Comparison of ENCODE assay signal across 8 mouse cellular contexts in genomic region chr10:41682546-41683393, GRCm38 (mm10). TPM values are rescaled to one million over a fixed set of nuclear protein-coding genes. Genes with fewer than 3 reads are reported as not detected.
DNase-seq lines count a peak whose midpoint lies in the region; ATAC-seq and TF ChIP-seq lines count a peak whose summit lies in the region.

No protein-coding gene starts in this region.

- peaks cover 4% of the 10 kb centered on the region; the same call in 1 of the 2 replicates for H3K9me3 ChIP-seq in kidney, embryonic 14.5 days (ENCODE audit: control insufficient read depth, low read length)
- no peaks in the 10 kb centered on the region for H3K9me3 ChIP-seq in intestine, embryonic 16.5 days (ENCODE audit: control insufficient read depth, low read length)
- H3K9me3 ChIP-seq in limb, embryonic 12.5 days: peaks cover 7% of the 10 kb centered on the region; the same call in 1 of the 2 replicates

- H3K4me2 ChIP-seq in kidney, embryonic 14.5 days (replicated peaks; ENCODE audit: low read depth, low read length): no peak overlapping the region
- no peak overlapping the region for H3K4me2 ChIP-seq in intestine, embryonic 16.5 days (ENCODE audit: low read depth, low read length)
- H3K4me2 ChIP-seq in limb, embryonic 12.5 days: no peak overlapping the region

- peaks cover 6% of the 10 kb centered on the region; the same call in 1 of the 2 replicates for H3K4me1 ChIP-seq in kidney, adult 2 months (ENCODE audit: control insufficient read depth, insufficient read depth, low read length)
- H3K4me1 ChIP-seq in kidney, embryonic 14.5 days (ENCODE audit: control insufficient read depth, insufficient read depth, low read length): no peaks in the 10 kb centered on the region; the same call in 1 of the 2 replicates
- H3K4me1 ChIP-seq in cortical plate, adult 2 months (ENCODE audit: control insufficient read depth, insufficient read depth, low read length): no peaks in the 10 kb centered on the region
- peaks cover 14% of the 10 kb centered on the region for H3K4me1 ChIP-seq in intestine, embryonic 16.5 days (ENCODE audit: control insufficient read depth, insufficient read depth, low read length)
- no peaks in the 10 kb centered on the region; the same call in 1 of the 2 replicates for H3K4me1 ChIP-seq in limb, embryonic 12.5 days (replicated peaks)

- no peak overlapping the region for H3K4me3 ChIP-seq in kidney, adult 2 months (ENCODE audit: insufficient read depth, low read depth, low read length)
- no peak overlapping the region for H3K4me3 ChIP-seq in kidney, embryonic 14.5 days (ENCODE audit: low read length)
- H3K4me3 ChIP-seq in cortical plate, adult 2 months (ENCODE audit: insufficient read depth, low read length): no peak overlapping the region
- no peak overlapping the region for H3K4me3 ChIP-seq in intestine, embryonic 16.5 days (ENCODE audit: low read length)
- no peak overlapping the region for H3K4me3 ChIP-seq in limb, embryonic 12.5 days (replicated peaks)

- no peaks in the 10 kb centered on the region for H3K36me3 ChIP-seq in kidney, adult 2 months (ENCODE audit: control insufficient read depth, insufficient read depth, low read length)
- no peaks in the 10 kb centered on the region for H3K36me3 ChIP-seq in kidney, embryonic 14.5 days (ENCODE audit: control insufficient read depth, insufficient read depth, low read length)
- H3K36me3 ChIP-seq in intestine, embryonic 16.5 days (ENCODE audit: control insufficient read depth, insufficient read depth, low read length): no peaks in the 10 kb centered on the region
- H3K36me3 ChIP-seq in limb, embryonic 12.5 days: no peaks in the 10 kb centered on the region

- H3K27ac ChIP-seq in kidney, adult 2 months (ENCODE audit: insufficient read depth, low read depth, low read length): no peak overlapping the region
- H3K27ac ChIP-seq in kidney, embryonic 14.5 days (ENCODE audit: low read depth, low read length): no peak overlapping the region
- no peak overlapping the region for H3K27ac ChIP-seq in cortical plate, adult 2 months (ENCODE audit: insufficient read depth, low read length)
- H3K27ac ChIP-seq in intestine, embryonic 16.5 days (ENCODE audit: low read length): no peak overlapping the region
- no peak overlapping the region for H3K27ac ChIP-seq in limb, embryonic 12.5 days

- DNase-seq in kidney, adult 2 months: peak; percentile 90
- peak; percentile 75 for DNase-seq in gastrocnemius, postnatal 14 days
- peak; percentile 75 to 80 for DNase-seq in spleen, postnatal 36 days (ENCODE audit: low spot score in 2 of 2)

- intact Hi-C loops in gastrocnemius, postnatal 14 days (cut with DNase I; ENCODE audit: low total_unique reads): loop anchor here (5.0 to 10.0 kb wide), 2 partner anchors 165 to 258 kb away; partner anchors contain the start of gene Cd164

- H3K27me3 ChIP-seq in kidney, adult 2 months (replicated peaks; ENCODE audit: control insufficient read depth, insufficient read depth, low read length): no peaks in the 10 kb centered on the region
- no peaks in the 10 kb centered on the region for H3K27me3 ChIP-seq in kidney, embryonic 14.5 days (ENCODE audit: control insufficient read depth, insufficient read depth, low read length)
- no peaks in the 10 kb centered on the region for H3K27me3 ChIP-seq in intestine, embryonic 16.5 days (replicated peaks; ENCODE audit: control insufficient read depth, insufficient read depth, low read length)
- peaks cover 9% of the 10 kb centered on the region; the same call in 1 of the 2 replicates for H3K27me3 ChIP-seq in limb, embryonic 12.5 days

- WGBS in kidney, adult 2 months: 42% methylated on average over 16 of the region's 16 CpGs
- WGBS in kidney, embryonic 14.5 days: 44% methylated on average over 16 of the region's 16 CpGs
- WGBS in intestine, embryonic 16.5 days: 29% methylated on average over 16 of the region's 16 CpGs
- 45% methylated on average over 16 of the region's 16 CpGs for WGBS in limb, embryonic 12.5 days

- no peak for TF ChIP-seq POLR2A in kidney, adult 2 months (IDR thresholded peaks at IDR 0.05; ENCODE audit: low read depth, low read length)
- TF ChIP-seq POLR2A in cortical plate, adult 2 months (IDR thresholded peaks at IDR 0.05; ENCODE audit: extremely low read depth, insufficient read depth, low read length): no peak

- H3K9ac ChIP-seq in kidney, embryonic 14.5 days (ENCODE audit: low read depth, low read length): no peak overlapping the region
- no peak overlapping the region for H3K9ac ChIP-seq in intestine, embryonic 16.5 days (ENCODE audit: low read depth, low read length)
- no peak overlapping the region for H3K9ac ChIP-seq in limb, embryonic 12.5 days (replicated peaks)

- ATAC-seq in kidney, embryonic 14.5 days (ENCODE audit: low FRiP score, low TSS enrichment): no peak
- ATAC-seq in intestine, embryonic 16.5 days: peak; percentile 68
- ATAC-seq in limb, embryonic 12.5 days (ENCODE audit: insufficient number of reproducible peaks, insufficient read depth, low FRiP score, low TSS enrichment, low read depth): peak; percentile 28; the same call in 1 of the 2 replicates
- peak; percentile 83 for ATAC-seq in monocyte, adult 5-6 weeks (replicated peaks; ENCODE audit: insufficient number of reproducible peaks, low FRiP score, low TSS enrichment, poor library complexity, severe bottlenecking)

- peak; percentile 88 for TF ChIP-seq CTCF in kidney, adult 2 months (conservative IDR thresholded peaks at IDR 0.05; ENCODE audit: insufficient read depth, insufficient read length, low read depth, low read length)
- peak; percentile 94 for TF ChIP-seq CTCF in cortical plate, adult 2 months (IDR thresholded peaks at IDR 0.05; ENCODE audit: extremely low read depth, insufficient read depth, low read length)

RNA-seq across cellular contexts. Expression of gene Ccdc162, which starts 33.7 kb away (rescaled TPM):
- 2.1 and 2.5 TPM in 2 replicates for polyA plus RNA-seq in kidney, adult 2 months (2012; rRNA removed)
- polyA plus RNA-seq in kidney, embryonic 14.5 days (2014; fragmentation: Nextera tagmentation; extraction: Ambion mirVana): 0.15 and 0.33 TPM in 2 replicates
- 0.88 and 1.0 TPM in 2 replicates for polyA plus RNA-seq in cortical plate, adult 2 months (2012; rRNA removed)
- under 1 TPM; 0.64 to 0.66 TPM for total RNA-seq in gastrocnemius, postnatal 14 days (2021)
- polyA plus RNA-seq in intestine, embryonic 16.5 days (2015; fragmentation: Nextera tagmentation; extraction: Ambion mirVana): 1.0 and 1.1 TPM in 2 replicates
- polyA plus RNA-seq in limb, embryonic 12.5 days (2016; fragmentation: Nextera tagmentation; extraction: Ambion mirVana): 0.71 and 1.1 TPM in 2 replicates
- total RNA-seq in monocyte, adult 5-6 weeks (2017): 0.78 TPM in 1 of 3 replicates, not detected in the others
